Mouse (Mus musculus) kidney, postnatal 25 days (tissue): ENCODE data around the gene Yif1b.

Experiments used
- DNase-seq, 2 experiments: peaks; one replicate each; pipeline ENCODE4 v3.0.0; 2021; ENCODE audit warnings: mixed read lengths in 2 of 2

Gene Yif1b

DNA sequence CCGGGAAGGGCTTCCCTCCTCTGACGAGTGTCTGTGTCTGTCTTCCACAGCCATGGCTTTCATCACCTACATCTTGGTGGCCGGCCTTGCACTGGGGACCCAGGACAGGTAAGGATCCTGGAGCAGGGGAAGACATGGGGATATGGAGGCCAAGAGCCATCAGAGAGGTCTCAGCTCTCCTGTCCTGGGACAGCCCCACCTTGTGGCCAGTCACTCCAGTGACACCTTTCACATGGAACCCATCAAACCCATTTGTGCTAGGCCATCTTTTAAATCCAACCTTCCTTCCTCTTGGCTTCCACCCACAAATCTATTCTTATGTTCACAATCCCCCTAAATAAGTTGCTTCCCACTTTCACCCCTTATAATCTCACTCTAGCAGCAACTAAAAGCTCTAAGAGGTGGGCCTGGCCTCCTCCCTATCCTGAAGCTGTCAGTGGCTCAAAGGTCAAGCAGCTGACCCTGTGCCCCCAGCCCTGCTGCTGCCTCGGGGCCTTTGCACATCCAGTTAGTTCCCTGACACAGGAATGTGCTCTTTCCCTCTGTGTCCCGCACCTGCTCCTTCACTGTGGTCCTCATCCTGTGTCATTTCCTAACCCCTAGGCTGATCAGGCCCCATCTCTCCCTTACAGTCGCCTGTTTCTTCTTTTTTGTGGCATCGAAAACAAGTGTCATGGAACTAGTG is 6.7 kb downstream of the Yif1b start:
- no peak for DNase-seq

DNA sequence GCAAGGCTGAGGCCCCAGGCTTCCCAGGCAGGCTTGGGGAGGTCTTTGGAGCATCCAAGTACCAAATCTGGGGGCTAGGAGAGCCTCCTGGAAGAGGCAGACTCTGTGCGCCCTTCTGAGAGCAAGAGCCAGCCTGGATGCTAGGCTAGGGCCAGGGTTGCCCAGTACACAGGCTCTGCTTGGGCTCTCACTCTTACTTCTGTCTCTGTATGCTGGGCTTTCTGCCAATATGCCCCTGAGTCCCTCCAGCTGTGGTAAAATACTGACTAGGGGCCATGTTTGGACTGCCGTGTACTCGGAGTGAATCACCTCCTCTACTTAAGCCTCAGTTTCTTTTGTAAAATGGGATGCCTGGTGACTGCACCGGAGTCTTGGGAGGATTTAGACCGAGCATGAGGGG is 7.9 kb downstream of the Yif1b start:
- DNase-seq: no peak

DNA sequence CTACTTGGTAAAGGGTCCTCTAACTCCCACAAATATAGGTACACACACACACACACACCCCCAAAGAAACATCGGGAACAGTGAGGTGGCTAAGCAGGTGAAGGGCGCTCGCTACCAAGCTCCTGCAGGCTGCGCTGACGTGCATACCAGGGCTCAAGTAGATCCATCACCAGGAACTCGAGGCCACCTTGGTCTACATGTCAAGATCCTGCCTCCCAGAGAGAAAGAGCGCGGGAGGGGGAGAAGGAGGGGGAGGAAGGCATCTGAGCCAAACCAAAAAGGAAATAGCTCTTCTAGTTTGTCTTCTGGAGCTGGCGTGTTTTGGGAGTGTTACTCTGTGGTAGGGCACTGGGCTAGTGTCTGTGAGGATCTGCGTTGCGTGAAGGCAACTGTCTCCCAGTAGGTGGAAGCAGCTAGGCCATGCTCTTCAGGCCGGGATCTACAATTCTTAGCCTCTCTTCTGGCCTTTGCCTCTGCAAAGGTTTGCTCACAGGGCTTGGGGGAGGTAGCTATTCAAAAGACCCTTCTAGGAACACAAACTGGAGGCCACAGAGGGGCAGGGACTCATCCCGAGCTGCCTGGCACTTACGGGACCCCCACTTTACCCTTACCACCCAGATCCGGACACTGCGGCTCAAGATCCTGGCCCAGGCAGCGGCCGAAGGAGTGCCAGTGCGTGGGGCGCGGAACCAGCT is 8.6 kb downstream of the Yif1b start:
- DNase-seq: no peak

- DNase-seq: peak; percentile 82 to 86
Measured at GRCm38 (mm10) chr7:29247314-29247700, 9.2 kb downstream of the Yif1b start.

- peak in 1 of 2 experiments; percentile 58 for DNase-seq
Measured at GRCm38 (mm10) chr7:29247706-29248105, 9.6 kb downstream of the Yif1b start.

DNA sequence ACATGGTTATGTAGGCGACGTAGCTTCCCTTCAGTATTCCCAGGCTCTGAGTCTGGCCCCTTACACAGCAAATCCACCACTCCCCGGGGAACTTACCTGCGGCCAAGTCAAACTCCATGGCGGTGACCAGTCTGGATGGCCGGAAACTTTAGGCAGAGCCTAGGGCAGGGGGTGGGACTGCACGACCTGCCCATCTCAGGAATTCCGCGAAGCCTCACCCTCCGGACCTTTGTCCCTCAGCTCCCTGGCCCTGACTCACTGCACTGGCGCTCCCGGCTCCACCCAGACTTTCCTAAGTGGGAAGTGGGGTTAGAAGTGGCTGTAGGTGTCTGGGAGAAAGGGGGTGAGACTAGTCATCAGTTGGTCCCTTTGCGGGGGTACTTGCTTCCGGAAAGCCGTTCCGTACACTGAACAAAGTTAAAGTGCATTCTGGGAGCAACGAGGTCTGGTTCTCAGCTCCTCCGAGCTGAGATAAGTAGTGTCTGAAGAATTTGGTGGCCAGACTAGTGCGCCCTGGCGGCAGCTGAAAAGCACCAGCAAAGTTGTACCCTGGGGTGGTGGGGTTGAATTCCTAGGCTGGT is 10.2 kb downstream of the Yif1b start, which contains the start of gene 2200002D01Rik:
Gene 2200002D01Rik (minus strand): TSS at position 206 of the 581 bp plus-strand sequence.
- DNase-seq: peak; percentile 68 to 84

DNA sequence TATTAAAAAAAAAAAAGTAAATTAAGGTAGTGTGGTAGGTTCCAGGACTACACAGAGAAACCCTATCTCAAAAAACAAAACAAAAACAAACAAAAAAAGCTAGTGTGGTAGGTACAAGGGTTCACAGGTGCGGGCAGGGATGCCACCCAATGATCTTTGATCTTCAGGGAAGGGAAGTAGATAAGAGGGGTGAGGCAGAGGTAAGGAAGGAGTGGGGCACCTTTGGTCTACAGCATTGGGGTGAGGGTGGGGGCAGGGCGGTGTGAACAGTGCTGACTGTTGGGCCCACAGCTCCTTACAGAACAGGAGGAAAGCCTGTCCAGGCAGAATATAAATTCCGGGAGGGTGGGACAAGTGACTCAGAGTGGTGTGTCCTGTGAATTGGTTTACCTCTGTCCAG is 13.0 kb downstream of the Yif1b start:
- DNase-seq: no peak

DNA sequence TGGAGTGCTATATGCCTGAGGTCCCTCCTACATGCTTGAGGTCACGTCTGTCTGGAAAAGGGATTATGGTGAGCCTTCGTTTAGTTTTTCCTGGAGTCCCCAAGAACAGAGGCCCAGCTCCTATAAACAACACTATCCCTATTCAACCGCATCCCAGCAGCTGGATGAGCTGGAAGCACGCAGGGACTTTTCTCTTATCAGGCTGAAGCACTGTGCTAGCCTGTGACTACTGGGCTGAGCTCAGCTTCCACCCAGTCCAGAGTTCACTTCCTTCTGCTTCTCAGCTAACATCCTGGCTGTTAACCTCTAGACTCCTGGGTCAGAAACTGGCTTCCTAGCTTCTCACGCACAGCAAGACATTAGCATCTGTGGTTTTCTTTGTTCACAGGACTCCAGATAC is 15.7 kb downstream of the Yif1b start:
- DNase-seq: peak; percentile 50 to 78

- DNase-seq: no peak
Measured at GRCm38 (mm10) chr7:29255875-29256274, 17.7 kb downstream of the Yif1b start.

DNA sequence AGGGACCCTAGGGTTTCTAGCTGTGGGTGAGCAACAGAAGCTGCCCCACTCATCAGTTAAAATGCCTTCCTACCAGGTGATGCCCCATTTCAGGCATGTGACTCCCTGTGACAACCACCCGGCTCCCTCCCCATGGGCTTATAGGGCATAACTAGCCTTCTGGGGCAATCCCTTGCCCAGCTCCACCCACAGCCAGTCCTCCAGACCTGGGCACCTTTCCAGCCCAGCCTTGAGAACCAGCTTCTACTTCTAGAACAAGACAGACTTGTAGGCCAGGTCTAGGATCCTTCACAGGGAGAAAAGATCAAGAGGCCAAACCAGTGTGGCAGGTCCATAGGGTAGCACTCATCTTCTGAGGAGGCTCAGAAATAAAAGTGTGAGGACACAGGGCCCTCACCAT is 19.2 kb downstream of the Yif1b start:
- peak; percentile 85 to 92 for DNase-seq

GRCm38 (mm10) chr7:29259781-29260730 is 21.9 kb downstream of the Yif1b start:
- no peak for DNase-seq

- peak; percentile 51 to 75 for DNase-seq
Measured at GRCm38 (mm10) chr7:29262151-29262550, 24.0 kb downstream of the Yif1b start.

GRCm38 (mm10) chr7:29263831-29264230 is 25.7 kb downstream of the Yif1b start:
- peak in 1 of 2 experiments; percentile 54 for DNase-seq

DNA sequence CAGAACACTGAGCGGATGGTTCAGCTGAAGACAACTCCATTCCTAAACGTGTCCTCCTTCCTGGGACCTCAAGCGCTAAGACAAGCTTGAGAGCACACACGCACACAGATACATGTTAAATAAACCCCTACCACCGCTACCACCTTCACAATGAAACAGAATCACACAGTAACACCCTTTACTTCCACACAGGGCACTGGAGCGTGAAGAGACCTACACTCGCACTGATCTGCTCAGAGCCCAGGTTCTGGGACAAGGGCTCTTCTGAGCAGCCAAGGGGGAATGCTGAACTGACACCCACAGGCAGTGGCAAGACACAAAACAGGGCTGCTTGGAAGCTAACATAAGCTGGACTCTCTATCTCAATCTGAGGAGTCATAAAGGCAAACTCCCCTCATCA is 27.5 kb downstream of the Yif1b start:
- peak in 1 of 2 experiments; percentile 40 for DNase-seq

GRCm38 (mm10) chr7:29266931-29267330 is 28.8 kb downstream of the Yif1b start:
- peak; percentile 38 to 67 for DNase-seq

- DNase-seq: no peak
Measured at GRCm38 (mm10) chr7:29270445-29270844, 32.3 kb downstream of the Yif1b start.

GRCm38 (mm10) chr7:29271687-29272465 is 33.7 kb downstream of the Yif1b start:
- no peak for DNase-seq

GRCm38 (mm10) chr7:29276715-29277114 is 38.6 kb downstream of the Yif1b start:
- peak; percentile 81 to 83 for DNase-seq

GRCm38 (mm10) chr7:29277510-29277909 is 39.4 kb downstream of the Yif1b start:
- no peak for DNase-seq

GRCm38 (mm10) chr7:29279261-29279660 is 41.1 kb downstream of the Yif1b start:
- DNase-seq: no peak

DNA sequence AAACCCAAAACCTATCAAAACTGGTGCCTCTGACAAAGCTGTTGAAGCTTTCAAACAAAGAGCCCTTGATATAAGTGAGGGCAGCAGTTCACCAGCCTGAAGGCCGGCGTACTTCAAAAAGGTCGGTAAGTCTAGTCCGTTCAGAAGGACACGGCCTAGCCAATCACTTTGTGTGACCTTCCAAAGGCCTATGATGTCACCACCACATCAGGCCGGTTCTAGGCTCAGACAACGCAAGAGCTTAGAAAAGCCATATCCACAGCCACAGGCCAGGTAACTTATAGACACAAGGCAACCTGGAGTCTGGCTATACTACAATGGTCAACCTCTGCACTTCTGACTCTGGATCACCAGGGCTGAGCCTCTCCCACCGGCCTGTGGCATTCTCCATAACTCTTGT is 41.8 kb downstream of the Yif1b start:
- DNase-seq: no peak

DNA sequence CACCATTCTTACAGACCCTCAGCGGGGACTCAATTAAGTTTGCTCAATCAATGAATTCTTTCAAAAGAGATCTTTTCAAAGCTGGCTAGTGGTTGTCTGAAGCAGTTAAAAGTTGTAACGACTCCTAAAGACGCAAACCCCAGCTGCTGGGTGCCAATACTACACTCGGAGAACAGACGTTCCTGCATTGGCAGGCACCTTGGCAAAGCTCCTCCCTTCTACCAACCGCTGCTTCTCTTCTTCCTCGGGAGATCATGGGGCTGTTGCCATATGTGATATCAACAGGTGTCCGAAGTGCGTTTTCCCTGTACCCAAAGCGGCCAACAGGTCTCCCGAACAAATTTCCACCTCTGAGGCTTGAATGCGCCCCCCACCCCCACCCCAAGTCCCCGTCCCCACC is 42.7 kb downstream of the Yif1b start:
- peak in 1 of 2 experiments; percentile 63 for DNase-seq
